Mouse (Mus musculus) cerebellum, postnatal 4 days (tissue): ENCODE measurements at regions not wholly inside any gene's neighbourhood (a gene's known extent, or its start where the extent isn't known, plus 50 kb on each side); places are given as distances from the start of the nearest gene placed in this dataset.

Source experiments
- DNase-seq, 2 experiments: peaks; one replicate each; pipeline ENCODE4 v3.0.0; 2022; ENCODE audit warnings: low spot score in 2 of 2, mixed read lengths in 1 of 2

DNA sequence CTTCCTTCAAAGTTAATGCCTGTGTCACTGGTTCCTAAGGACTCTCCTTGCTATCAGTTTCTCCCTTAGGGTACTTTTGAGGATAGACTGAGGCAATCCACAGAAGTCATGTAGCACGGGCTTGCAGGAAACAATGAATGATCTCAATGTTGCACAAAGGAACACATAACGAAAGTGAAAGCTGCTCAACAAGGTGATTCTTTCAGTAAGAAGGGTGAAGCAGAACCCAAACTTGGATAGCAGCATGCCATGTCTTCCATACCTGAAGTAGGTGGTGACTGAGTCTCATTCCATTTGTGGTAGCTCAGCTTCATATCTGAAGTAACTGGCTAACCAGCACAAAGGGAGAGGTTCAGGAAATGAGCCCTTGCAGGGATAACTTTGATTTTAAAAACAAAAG, 325.7 kb downstream of the H2al1j start:
- no peak for DNase-seq

GRCm38 (mm10) chrX:11654976-11655375, 327.4 kb downstream of the H2al1j start:
- no peak for DNase-seq

GRCm38 (mm10) chrX:11655466-11655865, 327.8 kb downstream of the H2al1j start:
- DNase-seq, result no peak

DNA sequence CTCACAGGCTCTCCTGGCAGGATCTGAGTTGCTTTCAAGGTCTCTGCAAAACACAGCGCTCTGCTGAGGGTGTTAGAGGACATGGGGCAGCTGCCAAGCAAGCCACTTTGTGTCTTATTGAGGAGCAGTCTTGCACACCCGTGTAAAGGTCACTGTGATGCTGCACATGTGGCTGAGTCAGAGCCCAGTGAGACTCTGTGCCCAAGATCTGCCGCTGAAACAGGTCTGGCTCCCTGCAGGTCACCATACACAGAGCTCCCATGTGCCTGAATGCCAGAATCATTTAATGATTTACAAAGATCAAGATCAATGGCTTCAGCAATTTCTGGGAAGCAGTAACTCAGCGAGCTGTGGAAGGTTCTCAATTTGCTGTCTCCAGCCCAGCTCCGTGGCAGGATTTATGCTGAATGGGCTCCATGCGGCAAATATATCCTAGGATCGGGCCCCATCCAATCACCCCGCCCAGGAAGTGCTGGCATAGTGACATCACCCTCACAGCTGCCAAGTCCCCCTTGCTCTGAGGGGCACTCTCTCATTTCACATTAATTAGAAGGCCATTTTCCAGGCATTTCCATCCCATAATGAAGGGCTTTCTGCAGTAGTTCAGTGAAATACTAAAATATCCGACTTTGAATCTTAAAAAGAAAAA, 330.1 kb downstream of the H2al1j start:
- DNase-seq, result no peak

DNA sequence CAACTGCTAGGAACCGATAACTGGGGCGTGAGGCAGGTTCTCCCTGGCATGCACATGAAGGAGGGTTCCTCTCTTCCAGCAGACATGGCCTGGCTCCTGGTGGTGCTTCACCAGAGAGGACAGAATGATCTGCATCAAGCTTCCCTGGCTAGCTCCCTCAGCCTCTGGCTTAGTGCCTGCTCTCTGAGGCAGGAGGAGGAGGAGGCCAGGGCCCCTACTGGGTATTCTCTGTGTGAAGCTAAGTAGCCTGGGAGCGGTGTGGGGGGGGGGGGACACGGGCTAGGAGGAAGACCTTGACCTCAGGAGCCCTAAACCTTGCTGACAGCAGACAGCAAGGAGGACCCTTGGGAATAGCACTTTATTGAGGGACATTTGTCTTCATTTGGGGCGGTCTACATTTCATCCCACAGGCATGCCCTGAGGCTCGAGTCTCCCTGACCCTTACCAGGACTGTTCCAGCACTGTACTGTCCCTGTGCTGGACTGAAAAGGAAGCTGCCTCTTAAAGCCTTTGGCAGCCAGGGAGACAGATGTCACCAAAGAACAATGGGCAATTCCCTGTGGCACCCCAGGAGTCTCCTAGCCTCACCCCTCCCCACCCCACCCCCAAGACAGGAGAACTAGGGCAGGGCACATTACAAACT, 335.7 kb downstream of the H2al1j start:
- no peak for DNase-seq

DNA sequence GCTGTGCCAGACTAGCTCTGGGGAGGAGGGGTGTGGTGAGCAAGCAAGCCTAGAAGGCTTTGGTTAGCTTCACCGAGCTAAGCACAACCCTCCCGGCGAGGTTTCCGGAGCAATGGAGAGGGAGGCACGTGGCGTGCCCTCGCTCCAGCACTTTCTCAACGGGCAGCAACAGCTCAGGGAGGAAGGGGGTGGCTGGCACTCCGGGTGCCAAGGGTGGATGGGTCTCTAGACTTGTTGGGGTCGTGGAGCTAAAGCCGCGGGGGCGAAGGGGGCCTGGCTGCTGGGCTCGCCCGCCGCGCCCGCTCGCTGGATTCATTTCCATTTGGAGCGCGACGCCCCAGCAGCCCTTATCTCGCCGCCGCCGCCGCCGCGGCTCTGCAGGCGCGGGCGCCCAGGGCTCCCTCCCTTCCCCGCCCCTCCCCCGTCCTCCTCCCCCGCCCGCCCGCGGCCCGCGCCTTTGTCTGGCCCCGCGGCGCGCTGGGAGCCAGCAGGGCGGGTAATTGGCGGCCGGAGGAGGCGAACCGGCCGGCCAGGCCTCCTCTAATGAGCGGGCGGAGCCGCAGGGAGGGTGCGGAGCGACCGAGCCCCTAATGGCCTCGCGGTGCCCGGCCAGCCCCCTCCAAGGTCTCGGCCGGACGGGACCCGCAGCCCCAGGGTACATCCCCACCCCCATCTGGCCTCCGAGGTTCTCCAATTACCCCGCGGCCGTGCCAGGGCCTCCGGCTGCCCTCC, 336.9 kb downstream of the H2al1j start:
- DNase-seq, result peak in 1 of 2 experiments; percentile 28

- no peak for DNase-seq
These were observed 337.7 kb downstream of the H2al1j start for GRCm38 (mm10) chrX:11665077-11665974.

GRCm38 (mm10) chrX:11666517-11666916, 338.9 kb downstream of the H2al1j start:
- DNase-seq, result no peak

DNA sequence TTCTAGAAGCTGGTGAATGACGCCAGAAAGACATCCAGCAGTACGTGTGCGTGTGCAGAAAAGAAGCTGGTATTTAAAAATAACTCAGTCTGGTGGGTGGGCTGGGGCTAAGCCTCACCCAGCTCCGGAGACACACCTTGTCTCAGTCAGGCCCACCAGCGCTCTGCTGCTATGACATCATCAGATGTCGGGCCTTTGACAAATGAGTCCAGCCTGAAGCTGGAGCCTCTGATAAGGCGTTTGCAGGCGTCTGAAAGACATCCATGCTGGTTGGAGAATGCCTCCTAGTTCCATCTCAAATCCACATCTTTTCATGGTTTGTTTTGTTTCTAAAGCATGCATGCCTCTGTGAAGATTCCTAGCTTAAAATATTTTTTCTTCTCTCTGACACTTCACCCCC, 344.2 kb downstream of the H2al1j start:
- DNase-seq, result no peak

DNA sequence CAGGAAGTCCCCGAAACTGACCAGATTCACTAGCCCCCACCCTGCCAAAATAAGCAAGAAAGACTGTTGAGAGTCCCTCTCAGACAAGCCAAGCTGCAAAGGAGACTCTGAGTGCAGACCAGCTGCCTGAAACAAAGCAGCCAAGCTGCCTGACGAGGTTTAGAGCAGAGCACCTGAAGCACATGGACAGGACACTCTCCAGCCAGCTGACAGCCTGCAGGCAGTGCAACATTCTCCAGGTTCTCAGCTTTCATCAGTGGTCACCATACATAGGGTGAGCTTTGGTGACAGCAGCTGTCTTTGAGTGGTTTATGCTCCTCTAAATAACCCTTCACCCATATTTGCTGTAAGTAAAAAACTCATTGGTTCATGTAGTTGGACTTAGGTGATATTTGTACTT, 350.5 kb downstream of the H2al1j start:
- DNase-seq, result no peak

DNA sequence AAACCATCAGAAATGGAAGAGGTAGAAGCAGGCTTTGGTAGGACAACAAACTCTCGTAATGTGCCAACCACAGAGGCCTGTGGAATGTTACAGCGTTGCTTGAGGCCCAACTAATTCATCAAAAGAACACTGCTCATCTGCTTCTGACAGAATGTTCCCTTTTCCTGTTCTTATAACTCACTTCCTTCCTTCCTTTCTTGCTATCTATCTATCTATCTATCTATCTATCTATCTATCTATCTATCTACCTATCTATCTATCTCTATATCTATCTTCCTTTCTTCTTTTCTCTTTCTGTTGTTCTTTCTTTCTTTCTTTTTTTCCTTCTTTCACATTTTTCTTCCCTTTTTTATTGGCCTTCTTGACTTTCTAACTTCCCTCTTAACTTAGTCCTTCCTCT, 353.7 kb downstream of the H2al1j start:
- no peak for DNase-seq

- DNase-seq, result no peak
These were observed 362.4 kb downstream of the H2al1j start for GRCm38 (mm10) chrX:11689989-11690405.

GRCm38 (mm10) chrX:11690446-11690845, 362.8 kb downstream of the H2al1j start:
- DNase-seq, result no peak

DNA sequence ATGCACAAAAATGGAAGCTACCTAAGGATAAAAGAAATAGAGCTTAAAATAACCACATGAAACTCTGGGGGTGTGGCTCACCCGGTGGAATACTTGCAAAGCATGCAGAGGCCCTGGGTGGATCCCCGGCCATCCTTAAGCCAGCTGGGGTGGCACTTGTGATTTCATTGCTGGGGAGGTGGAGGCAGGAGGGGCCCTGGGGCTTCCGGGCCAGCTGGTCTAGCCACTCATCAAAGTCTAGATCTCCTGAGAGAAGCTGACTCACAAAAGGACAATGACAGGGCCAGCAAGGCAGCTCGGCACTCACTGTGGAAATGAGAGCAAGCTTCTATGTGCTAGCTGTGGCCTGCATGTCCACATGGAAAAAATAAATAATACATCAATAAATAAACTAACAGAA, 363.4 kb downstream of the H2al1j start:
- no peak for DNase-seq

GRCm38 (mm10) chrX:11696565-11696964, 368.9 kb downstream of the H2al1j start:
- DNase-seq, result no peak

- DNase-seq, result no peak
These were observed 373.5 kb downstream of the H2al1j start for GRCm38 (mm10) chrX:11701095-11701494.

- no peak for DNase-seq
These were observed 378.4 kb downstream of the H2al1j start for GRCm38 (mm10) chrX:11705851-11706557.

- DNase-seq, result no peak
These were observed 379.7 kb downstream of the H2al1j start for GRCm38 (mm10) chrX:11707330-11707729.

DNA sequence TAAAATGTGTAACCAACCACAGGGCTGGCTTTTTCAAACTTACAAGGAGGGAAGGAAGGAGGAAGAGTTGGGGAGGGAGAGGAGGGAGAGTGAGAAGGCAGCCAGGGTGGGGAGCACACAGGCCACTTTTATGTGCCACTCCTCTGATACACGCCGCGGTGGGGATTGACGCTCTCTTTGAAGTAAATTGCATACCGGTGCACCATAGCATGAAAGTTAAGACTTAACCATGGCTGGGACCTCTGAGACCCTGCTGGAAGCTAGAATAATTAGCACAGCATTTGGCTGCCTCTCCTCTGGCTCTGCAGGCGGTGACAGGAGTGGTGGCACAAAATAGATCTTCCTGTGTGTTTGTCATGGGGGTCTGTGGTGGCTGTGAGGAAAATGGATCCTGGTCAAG, 380.7 kb downstream of the H2al1j start:
- DNase-seq, result no peak

DNA sequence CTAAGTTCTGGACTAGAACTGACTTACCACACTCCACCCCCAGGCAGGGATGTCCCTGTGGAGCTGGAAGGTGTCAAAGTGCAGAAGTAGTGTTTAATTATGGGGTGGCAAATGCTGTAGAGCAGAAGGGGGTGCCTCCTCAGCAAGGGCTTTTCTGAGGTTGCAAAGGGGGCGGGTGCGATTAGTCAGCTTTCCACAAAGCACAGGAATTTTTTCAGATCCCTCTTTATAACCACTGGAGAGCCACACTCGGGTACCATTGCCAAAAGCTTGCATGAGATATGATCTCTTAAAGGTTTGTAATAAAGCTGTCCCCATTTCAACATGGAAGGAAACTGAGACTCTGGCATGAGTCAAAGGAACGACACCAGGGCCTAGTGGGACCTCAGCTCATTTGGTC, 381.7 kb downstream of the H2al1j start:
- DNase-seq, result no peak

- peak in 1 of 2 experiments; percentile 47 for DNase-seq
These were observed 385.8 kb downstream of the H2al1j start for GRCm38 (mm10) chrX:11713423-11713822.
